Mouse (Mus musculus) liver, embryonic 14.5 days (tissue): ENCODE data around the gene Gngt2.

Experiments
- CTCF ChIP-seq: IDR thresholded peaks from 2 replicates; pipeline ENCODE4 v1.5.1; 2016; ENCODE audit warnings: antibody characterized with exemption, low read depth, control low read depth
- EP300 ChIP-seq: IDR thresholded peaks from 2 replicates; pipeline ENCODE4 v1.6.1; 2016; ENCODE audit warnings: antibody characterized with exemption, low read depth

- TF ChIP-seq CTCF (no peak), EP300 (no peak)
These were observed 583 bp upstream of the Gngt2 start for GRCm38 (mm10) chr11:95836433-95836832.
